Mouse (Mus musculus): Measurements from ENCODE around the gene Fnip2. TPM values are rescaled to one million over a fixed set of nuclear protein-coding genes. Genes with fewer than 3 reads are reported as not detected.
A peak's percentile ranks its signal among the peaks of the same experiment; 100 is the strongest.

The Fnip2 gene
- 3.8 and 4.8 TPM in 2 replicates for polyA plus RNA-seq (2015; fragmentation: Nextera tagmentation; extraction: Ambion mirVana)

GRCm38 (mm10) chr3:79567703-79568362, at the start of gene Fnip2:
Gene Fnip2 (minus strand): TSS chr3:79567796.
- peak; percentile 97 for ATAC-seq (replicated peaks; ENCODE audit: low FRiP score)
- peaks cover 21% of the 10 kb centered on the region for H3K4me1 ChIP-seq
- no peaks in the 10 kb centered on the region for H3K9me3 ChIP-seq (replicated peaks)
- under 1% methylated on average over 54 of the region's 55 CpGs for WGBS
- H3K4me3 ChIP-seq (replicated peaks), result peak within 1 kb of the TSS; percentile 91
- H3K36me3 ChIP-seq, result no peaks in the 10 kb centered on the region
- H3K27ac ChIP-seq, result peak within 1 kb of the TSS; percentile 90
- H3K9ac ChIP-seq, result peak within 1 kb of the TSS; percentile 77
- no peaks in the 10 kb centered on the region for H3K27me3 ChIP-seq
- H3K4me2 ChIP-seq, result peak within 1 kb of the TSS; percentile 83

DNA sequence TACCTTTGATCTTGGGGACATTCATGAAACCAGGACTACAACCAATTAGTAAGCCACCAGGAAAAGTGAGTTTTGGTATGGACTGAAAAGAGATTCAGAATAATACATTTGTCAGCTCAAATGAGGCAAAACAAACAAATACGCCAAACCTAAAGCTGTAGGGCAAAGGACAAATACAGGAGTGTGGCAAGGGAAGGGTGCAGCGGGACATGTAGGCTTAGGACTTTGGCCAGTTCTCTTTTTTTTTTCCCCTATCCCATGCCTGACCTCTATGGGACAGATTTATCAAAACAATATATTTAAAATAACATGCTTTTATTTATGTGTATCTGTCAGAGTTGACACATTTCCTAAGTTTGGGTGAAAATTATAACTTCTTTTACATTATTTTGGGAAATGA, 42.3 kb upstream of the Fnip2 start:
- 86% methylated on average over 2 of the region's 2 CpGs for WGBS
- H3K27me3 ChIP-seq, result no peaks in the 10 kb centered on the region
- H3K27ac ChIP-seq, result no peak overlapping the region
- no peaks in the 10 kb centered on the region for H3K4me1 ChIP-seq
- peaks cover 65% of the 10 kb centered on the region for H3K36me3 ChIP-seq
- no peaks in the 10 kb centered on the region for H3K9me3 ChIP-seq (replicated peaks)
- no peak for ATAC-seq (replicated peaks; ENCODE audit: low FRiP score)
- H3K4me2 ChIP-seq, result no peak overlapping the region
- H3K9ac ChIP-seq, result no peak overlapping the region
- no peak overlapping the region for H3K4me3 ChIP-seq (replicated peaks)

DNA sequence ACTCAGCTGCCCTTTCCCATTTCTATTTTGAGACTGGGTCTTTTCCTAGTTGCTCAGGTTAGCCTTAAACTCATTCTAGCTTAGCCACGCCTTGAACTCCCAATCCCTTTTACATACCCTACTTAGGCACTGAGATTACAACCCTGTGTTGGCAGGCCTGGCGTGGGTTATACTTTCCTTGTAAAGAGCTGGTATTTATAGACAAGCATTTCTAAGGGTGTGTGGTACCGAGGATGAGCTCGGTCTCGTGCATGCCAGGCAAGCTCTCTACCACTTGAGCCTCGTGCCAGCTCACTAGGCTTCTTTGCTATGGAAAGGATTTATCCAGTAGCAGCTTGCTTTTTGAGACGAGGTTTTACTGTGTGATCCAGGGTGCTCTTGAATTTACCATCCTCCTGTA, 27.9 kb upstream of the Fnip2 start:
- Histone ChIP-seq H3K9ac (no peak overlapping the region), H3K9me3 (replicated peaks) (no peaks in the 10 kb centered on the region), H3K4me2 (no peak overlapping the region), H3K4me3 (replicated peaks) (no peak overlapping the region), H3K27ac (no peak overlapping the region), H3K27me3 (no peaks in the 10 kb centered on the region), H3K36me3 (peaks cover 64% of the 10 kb centered on the region), H3K4me1 (peaks cover 13% of the 10 kb centered on the region)
- no peak for ATAC-seq (replicated peaks; ENCODE audit: low FRiP score)
- 96% methylated on average over 7 of the region's 7 CpGs for WGBS

DNA sequence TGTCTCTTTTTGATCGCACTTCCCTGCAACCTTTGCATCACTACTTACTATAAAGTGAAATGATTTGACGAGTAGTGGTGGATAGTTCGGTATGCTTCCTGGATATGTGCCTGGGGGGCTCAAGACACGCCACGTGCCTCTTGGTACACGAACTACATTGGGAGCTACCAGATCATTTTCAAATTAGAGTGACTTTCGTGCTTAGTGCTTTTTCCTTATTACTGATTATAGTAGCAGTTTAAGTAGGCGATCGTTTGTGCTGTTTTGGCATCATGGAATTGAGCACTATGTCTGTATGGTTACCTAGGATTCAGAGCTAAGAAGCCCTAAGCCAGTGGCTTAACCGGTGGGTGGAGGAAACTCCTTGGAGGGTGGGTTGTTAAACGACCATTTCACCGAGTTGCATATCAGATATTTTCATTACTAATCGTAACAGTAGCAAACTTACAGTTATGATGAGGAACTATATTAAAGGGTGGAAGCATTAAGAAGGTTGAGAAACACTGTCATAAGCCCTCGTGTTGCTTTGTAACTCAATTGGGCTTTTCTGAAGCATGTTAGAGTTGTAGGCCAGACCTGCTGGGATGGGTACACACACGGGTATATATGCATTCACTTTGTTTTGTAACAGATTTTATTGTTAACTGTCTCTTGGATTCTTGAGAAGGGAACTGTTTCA, 24.3 kb upstream of the Fnip2 start:
- Histone ChIP-seq H3K4me2 (peak overlapping the region; percentile 63), H3K27ac (peak overlapping the region; percentile 88), H3K36me3 (peaks cover 33% of the 10 kb centered on the region), H3K9ac (peak overlapping the region; percentile 82), H3K4me3 (replicated peaks) (peak overlapping the region; percentile 69), H3K27me3 (no peaks in the 10 kb centered on the region), H3K4me1 (peaks cover 13% of the 10 kb centered on the region), H3K9me3 (replicated peaks) (no peaks in the 10 kb centered on the region)
- WGBS, result 4% methylated on average over 15 of the region's 15 CpGs
- peak; percentile 17; the same call in 1 of the 2 replicates for ATAC-seq (replicated peaks; ENCODE audit: low FRiP score)

DNA sequence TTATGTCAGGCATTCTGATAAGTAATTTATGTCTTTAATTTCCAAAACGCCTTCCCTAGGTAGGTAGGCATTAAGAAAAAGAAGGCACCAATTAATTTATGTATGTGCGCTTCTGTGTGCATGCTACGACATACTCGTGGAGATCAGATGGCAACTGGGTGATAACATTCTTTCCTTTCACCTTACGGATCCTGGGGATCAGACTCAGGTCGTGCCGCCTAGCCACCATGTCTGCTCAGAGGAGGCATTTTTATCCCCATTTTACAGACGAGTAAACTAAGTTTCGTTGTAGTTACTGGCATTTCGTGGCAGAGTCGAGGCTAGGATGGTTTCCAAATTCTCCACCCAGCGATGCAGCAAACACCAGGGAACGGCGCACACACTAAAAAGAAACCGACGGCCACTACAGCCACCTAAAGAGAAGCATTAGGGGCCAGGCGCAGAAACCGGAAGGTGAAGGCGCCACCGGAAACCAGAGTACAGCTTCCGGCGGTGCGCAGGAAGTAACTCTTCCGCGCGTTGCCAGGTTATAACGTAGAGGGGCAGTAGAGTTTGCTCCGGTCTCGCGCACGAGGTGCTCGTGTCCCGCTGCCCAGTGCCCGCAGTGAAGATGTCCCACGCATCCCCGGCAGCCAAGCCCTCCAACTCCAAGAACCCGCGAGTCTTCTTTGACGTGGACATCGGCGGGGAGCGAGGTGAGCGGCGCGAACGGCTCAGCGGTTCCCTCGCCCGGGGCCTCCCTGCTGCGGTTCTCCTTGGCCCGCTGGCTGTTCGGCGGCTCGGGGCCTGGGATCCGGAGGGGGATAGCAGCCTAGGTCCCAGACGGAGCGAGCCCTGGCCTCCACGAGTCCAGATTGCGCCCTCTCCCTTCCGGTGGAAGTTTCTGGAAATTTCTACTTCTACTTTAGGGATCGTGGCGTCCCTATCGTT, 23.5 kb upstream of the Fnip2 start, which contains the start of gene Ppid:
Gene Ppid, plus strand, starts transcription at position 480 of the 930 bp plus-strand sequence.
- ATAC-seq (replicated peaks; ENCODE audit: low FRiP score), result peak; percentile 87
- peak within 1 kb of the TSS; percentile 88 for H3K27ac ChIP-seq
- H3K9me3 ChIP-seq (replicated peaks), result no peaks in the 10 kb centered on the region
- H3K4me1 ChIP-seq, result peaks cover 13% of the 10 kb centered on the region
- H3K9ac ChIP-seq, result peak within 1 kb of the TSS; percentile 82
- peak within 1 kb of the TSS; percentile 63 for H3K4me2 ChIP-seq
- 3% methylated on average over 63 of the region's 63 CpGs for WGBS
- peaks cover 25% of the 10 kb centered on the region for H3K36me3 ChIP-seq
- H3K4me3 ChIP-seq (replicated peaks), result peak within 1 kb of the TSS; percentile 69
- no peaks in the 10 kb centered on the region for H3K27me3 ChIP-seq

DNA sequence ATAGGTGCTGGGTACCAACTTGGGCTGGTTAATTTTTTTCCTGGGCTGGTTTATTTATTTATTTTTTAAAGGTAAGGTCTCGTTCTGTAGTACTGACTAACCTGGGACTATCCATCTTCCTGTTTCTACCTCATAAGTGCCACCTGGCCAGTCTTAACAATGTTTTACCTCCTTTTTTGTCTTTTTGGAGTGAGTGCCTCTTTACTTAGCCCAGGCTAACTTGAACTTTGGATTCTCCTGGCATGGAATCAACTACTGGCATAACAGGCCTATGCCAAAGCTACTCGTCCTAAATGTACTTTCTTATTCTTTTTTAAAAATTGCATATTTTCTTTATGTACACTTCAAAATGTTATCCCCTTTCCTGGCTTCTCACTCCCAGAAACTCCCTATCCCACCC, 22.1 kb upstream of the Fnip2 start:
- H3K4me1 ChIP-seq, result peaks cover 13% of the 10 kb centered on the region

GRCm38 (mm10) chr3:79586804-79587203, 19.2 kb upstream of the Fnip2 start:
- ATAC-seq (replicated peaks; ENCODE audit: low FRiP score), result peak; percentile 65
- Histone ChIP-seq H3K36me3 (no peaks in the 10 kb centered on the region), H3K4me2 (peak overlapping the region; percentile 25; the same call in 1 of the 2 replicates), H3K9me3 (replicated peaks) (no peaks in the 10 kb centered on the region), H3K9ac (no peak overlapping the region), H3K27me3 (no peaks in the 10 kb centered on the region), H3K4me3 (replicated peaks) (no peak overlapping the region), H3K27ac (no peak overlapping the region), H3K4me1 (0 out of 2 replicates have a peak, but pooled peaks cover 4% of the 10 kb centered on the region)
- 3% methylated on average over 6 of the region's 6 CpGs for whole genome bisulfite sequencing

More for the DNA sequence above, 22.1 kb upstream of the Fnip2 start:
- H3K27ac ChIP-seq, result no peak overlapping the region
- no peak overlapping the region for H3K9ac ChIP-seq
- H3K9me3 ChIP-seq (replicated peaks), result no peaks in the 10 kb centered on the region
- WGBS, result 80% methylated on average over 2 of the region's 2 CpGs
- no peaks in the 10 kb centered on the region for H3K27me3 ChIP-seq
- no peak overlapping the region for H3K4me3 ChIP-seq (replicated peaks)
- no peak for ATAC-seq (replicated peaks; ENCODE audit: low FRiP score)
- H3K36me3 ChIP-seq, result peaks cover 13% of the 10 kb centered on the region
- no peak overlapping the region for H3K4me2 ChIP-seq

GRCm38 (mm10) chr3:79579891-79580575, 12.4 kb upstream of the Fnip2 start:
- no peaks in the 10 kb centered on the region for H3K36me3 ChIP-seq
- H3K4me2 ChIP-seq, result no peak overlapping the region
- peaks cover 13% of the 10 kb centered on the region for H3K4me1 ChIP-seq
- no peak overlapping the region for H3K4me3 ChIP-seq (replicated peaks)
- H3K27me3 ChIP-seq, result no peaks in the 10 kb centered on the region
- 56% methylated on average over 5 of the region's 5 CpGs for WGBS
- no peaks in the 10 kb centered on the region for H3K9me3 ChIP-seq (replicated peaks)
- no peak overlapping the region for H3K27ac ChIP-seq
- no peak overlapping the region for H3K9ac ChIP-seq
- ATAC-seq (replicated peaks; ENCODE audit: low FRiP score), result no peak

GRCm38 (mm10) chr3:79578164-79578563, 10.6 kb upstream of the Fnip2 start:
- H3K4me1 ChIP-seq, result peaks cover 13% of the 10 kb centered on the region
- no peak overlapping the region for H3K4me3 ChIP-seq (replicated peaks)
- no peaks in the 10 kb centered on the region for H3K27me3 ChIP-seq
- no peak overlapping the region for H3K4me2 ChIP-seq
- 54% methylated on average over 6 of the region's 6 CpGs for WGBS
- H3K9me3 ChIP-seq (replicated peaks), result no peaks in the 10 kb centered on the region
- ATAC-seq (replicated peaks; ENCODE audit: low FRiP score), result 0 out of 2 replicates have a peak, but pooled peaks have one; percentile 61
- no peak overlapping the region for H3K9ac ChIP-seq
- no peaks in the 10 kb centered on the region for H3K36me3 ChIP-seq
- no peak overlapping the region for H3K27ac ChIP-seq

DNA sequence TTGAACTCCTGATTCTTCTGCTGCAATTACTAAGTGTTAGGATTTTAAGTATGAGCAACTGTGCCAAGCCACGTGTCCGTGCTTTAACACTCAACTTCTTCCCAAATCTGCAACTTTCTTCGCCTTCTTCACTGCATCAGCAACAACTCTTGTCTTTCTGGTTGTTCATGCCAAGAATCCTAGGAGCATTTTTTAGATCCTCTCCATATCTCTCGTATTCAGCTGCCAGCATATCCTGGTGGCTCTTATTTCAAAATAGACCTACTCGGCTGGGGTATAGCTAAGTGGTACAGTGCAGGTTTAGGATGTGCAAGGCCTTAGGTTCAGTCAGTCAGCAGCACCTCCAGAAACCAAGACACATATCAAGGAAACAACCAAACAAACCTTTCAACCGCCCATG, 10.0 kb upstream of the Fnip2 start:
- Histone ChIP-seq H3K27me3 (no peaks in the 10 kb centered on the region), H3K27ac (no peak overlapping the region), H3K36me3 (no peaks in the 10 kb centered on the region), H3K9ac (no peak overlapping the region), H3K4me3 (replicated peaks) (no peak overlapping the region), H3K4me2 (no peak overlapping the region), H3K9me3 (replicated peaks) (no peaks in the 10 kb centered on the region), H3K4me1 (peaks cover 13% of the 10 kb centered on the region)
- ATAC-seq (replicated peaks; ENCODE audit: low FRiP score), result no peak
- 82% methylated on average over 6 of the region's 6 CpGs for WGBS

GRCm38 (mm10) chr3:79576865-79577264, 9.3 kb upstream of the Fnip2 start:
- no peak overlapping the region for H3K27ac ChIP-seq
- H3K9me3 ChIP-seq (replicated peaks), result no peaks in the 10 kb centered on the region
- peaks cover 13% of the 10 kb centered on the region for H3K4me1 ChIP-seq
- 24% methylated on average over 5 of the region's 5 CpGs for WGBS
- ATAC-seq (replicated peaks; ENCODE audit: low FRiP score), result peak; percentile 55
- H3K36me3 ChIP-seq, result no peaks in the 10 kb centered on the region
- H3K4me3 ChIP-seq (replicated peaks), result no peak overlapping the region
- H3K9ac ChIP-seq, result no peak overlapping the region
- H3K4me2 ChIP-seq, result peak overlapping the region; percentile 45
- no peaks in the 10 kb centered on the region for H3K27me3 ChIP-seq

Measured in kidney, embryonic 15.5 days (tissue).